Mouse (Mus musculus): Measurements from ENCODE around the gene Duxbl1. TPM values are rescaled to one million over a fixed set of nuclear protein-coding genes. Genes with fewer than 3 reads are reported as not detected.
"Not testable (repeated sequence)": the region's sequence is repeated elsewhere in the genome, so short reads cannot be mapped to it uniquely, and the experiment has no call there.

The Duxbl1 gene
- not detected for polyA plus RNA-seq (2012; fragmentation: generic; extraction: Trizol)

- not testable (repeated sequence) for H3ac ChIP-seq (ENCODE audit: control insufficient read depth, insufficient read length); H3K27me3 ChIP-seq (ENCODE audit: control insufficient read depth, insufficient read depth, insufficient read length); H3K36me3 ChIP-seq (ENCODE audit: control insufficient read depth, insufficient read depth); H3K4me3 ChIP-seq; H3K4me2 ChIP-seq (ENCODE audit: low read depth); H3K79me2 ChIP-seq (ENCODE audit: control insufficient read depth, insufficient read depth)
Measured at GRCm38 (mm10) chr14:25978371-25979241, at the start of gene Duxbl1. Duxbl1 (plus strand) TSS chr14:25978577.

GRCm38 (mm10) chr14:25936867-25937630 lies 41.3 kb upstream of the Duxbl1 start:
- H3K4me2 ChIP-seq (ENCODE audit: low read depth); H3K4me3 ChIP-seq; H3K79me2 ChIP-seq (ENCODE audit: control insufficient read depth, insufficient read depth); H3ac ChIP-seq (ENCODE audit: control insufficient read depth, insufficient read length); H3K27me3 ChIP-seq (ENCODE audit: control insufficient read depth, insufficient read depth, insufficient read length); H3K36me3 ChIP-seq (ENCODE audit: control insufficient read depth, insufficient read depth): not testable (repeated sequence)

- H3K4me3 ChIP-seq; H3K79me2 ChIP-seq (ENCODE audit: control insufficient read depth, insufficient read depth); H3K27me3 ChIP-seq (ENCODE audit: control insufficient read depth, insufficient read depth, insufficient read length); H3K4me2 ChIP-seq (ENCODE audit: low read depth); H3K36me3 ChIP-seq (ENCODE audit: control insufficient read depth, insufficient read depth); H3ac ChIP-seq (ENCODE audit: control insufficient read depth, insufficient read length): not testable (repeated sequence)
Measured at GRCm38 (mm10) chr14:25938004-25938403, 40.4 kb upstream of the Duxbl1 start, which contains the start of gene Cphx1. Cphx1 (plus strand) TSS chr14:25938304.

DNA sequence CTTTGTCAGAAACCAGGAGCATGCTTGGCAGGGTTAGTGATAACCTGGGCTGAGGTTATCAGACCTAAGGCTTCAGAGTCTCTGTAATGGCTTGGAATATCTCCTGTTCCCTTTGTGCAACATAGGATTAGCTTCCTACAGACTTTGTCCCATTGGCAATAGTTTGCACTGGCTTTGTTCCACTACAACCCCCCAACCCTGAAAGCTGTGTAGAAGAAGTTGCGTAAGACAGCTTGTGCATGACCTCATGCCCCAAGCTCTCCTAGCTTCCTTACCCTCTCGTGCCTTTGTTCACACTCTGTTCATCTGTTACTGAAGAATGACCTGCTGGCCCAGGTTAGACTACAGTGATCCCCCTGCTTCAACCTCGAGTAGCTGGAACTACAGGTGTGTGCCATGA lies 20.5 kb upstream of the Duxbl1 start:
- not testable (repeated sequence) for H3K36me3 ChIP-seq (ENCODE audit: control insufficient read depth, insufficient read depth); H3ac ChIP-seq (ENCODE audit: control insufficient read depth, insufficient read length); H3K4me3 ChIP-seq; H3K4me2 ChIP-seq (ENCODE audit: low read depth); H3K79me2 ChIP-seq (ENCODE audit: control insufficient read depth, insufficient read depth); H3K27me3 ChIP-seq (ENCODE audit: control insufficient read depth, insufficient read depth, insufficient read length)

GRCm38 (mm10) chr14:25979242-25979941 lies 1.0 kb downstream of the Duxbl1 start:
- not testable (repeated sequence) for H3K36me3 ChIP-seq (ENCODE audit: control insufficient read depth, insufficient read depth); H3K4me3 ChIP-seq; H3ac ChIP-seq (ENCODE audit: control insufficient read depth, insufficient read length); H3K79me2 ChIP-seq (ENCODE audit: control insufficient read depth, insufficient read depth); H3K4me2 ChIP-seq (ENCODE audit: low read depth); H3K27me3 ChIP-seq (ENCODE audit: control insufficient read depth, insufficient read depth, insufficient read length)

DNA sequence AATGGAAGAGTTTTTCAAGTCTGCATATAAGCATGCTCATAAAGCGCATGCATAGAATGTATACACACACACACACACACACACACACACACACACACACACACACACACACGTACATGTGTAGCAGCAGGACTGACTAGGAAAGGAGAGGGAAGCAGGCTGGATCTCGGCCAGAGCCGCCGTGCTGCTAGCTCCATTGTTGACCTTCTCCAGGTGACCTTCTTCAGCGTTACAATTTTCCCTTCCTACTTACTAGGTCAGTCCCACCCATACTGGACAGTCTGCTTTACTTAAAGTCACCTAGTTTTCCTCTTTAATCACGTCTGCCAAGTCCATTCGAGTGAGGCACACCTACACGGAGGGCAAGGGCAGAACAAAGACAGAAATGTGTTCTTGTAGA lies 3.5 kb downstream of the Duxbl1 start:
- not testable (repeated sequence) for H3K36me3 ChIP-seq (ENCODE audit: control insufficient read depth, insufficient read depth); H3K4me2 ChIP-seq (ENCODE audit: low read depth); H3ac ChIP-seq (ENCODE audit: control insufficient read depth, insufficient read length); H3K79me2 ChIP-seq (ENCODE audit: control insufficient read depth, insufficient read depth); H3K4me3 ChIP-seq; H3K27me3 ChIP-seq (ENCODE audit: control insufficient read depth, insufficient read depth, insufficient read length)

DNA sequence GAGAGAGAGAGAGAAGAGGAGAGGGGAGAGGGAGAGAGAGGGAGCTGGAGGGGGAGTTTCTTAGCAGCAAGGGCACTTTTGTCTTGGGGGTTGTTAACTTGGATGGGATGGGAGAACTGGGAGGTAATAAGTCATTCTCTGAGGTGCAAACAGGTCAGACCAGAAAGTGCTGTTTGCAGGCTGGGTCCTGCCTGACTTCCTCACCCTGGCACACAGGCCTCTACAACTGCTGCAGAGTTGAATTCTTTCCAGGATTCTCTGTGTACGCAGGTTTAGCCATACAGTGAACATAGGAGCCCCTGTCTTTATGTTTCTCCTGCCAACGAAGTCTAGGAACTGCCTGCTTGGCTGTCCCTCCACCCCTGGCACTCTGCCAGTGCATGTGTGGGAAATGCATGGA lies 29.1 kb downstream of the Duxbl1 start:
- H3ac ChIP-seq (ENCODE audit: control insufficient read depth, insufficient read length); H3K4me3 ChIP-seq; H3K27me3 ChIP-seq (ENCODE audit: control insufficient read depth, insufficient read depth, insufficient read length); H3K79me2 ChIP-seq (ENCODE audit: control insufficient read depth, insufficient read depth); H3K36me3 ChIP-seq (ENCODE audit: control insufficient read depth, insufficient read depth); H3K4me2 ChIP-seq (ENCODE audit: low read depth): not testable (repeated sequence)

DNA sequence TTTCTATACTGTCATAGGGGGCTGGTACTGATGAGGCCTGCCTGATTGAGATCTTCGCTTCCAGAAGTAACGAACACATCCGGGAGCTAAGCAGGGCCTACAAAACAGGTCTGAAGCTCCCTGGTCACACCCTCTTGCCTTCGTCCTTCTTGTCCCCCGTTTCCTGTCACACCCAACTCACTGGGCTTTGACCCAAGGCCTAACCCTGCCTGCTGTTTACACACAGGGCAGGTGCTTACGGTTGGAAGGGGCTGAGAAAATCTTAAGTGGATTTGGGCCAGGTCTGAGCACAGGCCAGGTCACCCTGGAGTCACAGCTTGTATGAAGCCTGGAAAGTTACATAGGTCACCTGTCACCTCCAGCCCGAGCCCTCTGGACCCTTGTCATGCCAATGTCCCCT lies 38.0 kb downstream of the Duxbl1 start:
- not testable (repeated sequence) for H3K27me3 ChIP-seq (ENCODE audit: control insufficient read depth, insufficient read depth, insufficient read length); H3K4me3 ChIP-seq; H3K36me3 ChIP-seq (ENCODE audit: control insufficient read depth, insufficient read depth); H3K4me2 ChIP-seq (ENCODE audit: low read depth); H3ac ChIP-seq (ENCODE audit: control insufficient read depth, insufficient read length); H3K79me2 ChIP-seq (ENCODE audit: control insufficient read depth, insufficient read depth)

DNA sequence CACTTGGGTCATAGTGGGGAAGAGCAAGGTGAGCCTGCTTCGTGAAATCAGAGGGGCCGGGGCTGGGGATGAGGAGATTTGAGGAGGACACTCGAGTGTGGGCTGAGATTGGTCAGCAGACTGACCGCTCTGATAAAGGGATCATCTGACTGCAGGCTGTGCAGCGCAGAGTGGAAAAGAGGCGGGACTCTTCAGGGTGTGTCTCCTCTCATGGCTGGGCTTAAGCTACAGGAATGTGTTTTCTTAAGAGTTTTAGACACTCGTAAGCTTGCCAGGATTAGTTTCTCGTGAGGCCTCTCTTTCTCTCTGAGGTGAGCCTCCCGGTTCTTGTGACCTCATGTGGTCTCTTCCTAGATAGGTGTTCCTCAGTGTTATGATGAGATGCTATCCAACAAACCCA lies 43.2 kb downstream of the Duxbl1 start:
- H3K27me3 ChIP-seq (ENCODE audit: control insufficient read depth, insufficient read depth, insufficient read length); H3K79me2 ChIP-seq (ENCODE audit: control insufficient read depth, insufficient read depth); H3ac ChIP-seq (ENCODE audit: control insufficient read depth, insufficient read length); H3K36me3 ChIP-seq (ENCODE audit: control insufficient read depth, insufficient read depth); H3K4me2 ChIP-seq (ENCODE audit: low read depth); H3K4me3 ChIP-seq: not testable (repeated sequence)

DNA sequence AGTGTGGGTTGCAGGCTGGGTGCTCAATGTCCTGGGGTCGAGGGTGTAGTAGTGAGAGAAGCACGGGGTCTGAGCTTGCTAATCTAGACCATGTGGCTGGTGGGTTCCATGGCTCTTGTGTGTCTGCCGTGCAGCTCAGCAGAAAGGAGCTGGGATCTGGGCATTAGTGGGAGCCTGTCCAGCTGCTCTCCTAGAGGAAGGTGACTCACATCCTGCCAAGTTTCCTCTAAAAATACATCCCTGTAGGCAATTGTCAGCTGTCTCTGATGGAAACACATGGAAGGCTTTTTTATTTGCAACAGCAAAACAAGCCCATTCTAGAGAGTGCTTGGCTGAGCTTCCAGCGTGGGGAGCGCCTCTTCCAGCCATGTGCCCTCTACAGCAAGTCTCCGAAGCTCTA lies 44.5 kb downstream of the Duxbl1 start:
- H3K36me3 ChIP-seq (ENCODE audit: control insufficient read depth, insufficient read depth); H3ac ChIP-seq (ENCODE audit: control insufficient read depth, insufficient read length); H3K4me3 ChIP-seq; H3K27me3 ChIP-seq (ENCODE audit: control insufficient read depth, insufficient read depth, insufficient read length); H3K4me2 ChIP-seq (ENCODE audit: low read depth); H3K79me2 ChIP-seq (ENCODE audit: control insufficient read depth, insufficient read depth): not testable (repeated sequence)

DNA sequence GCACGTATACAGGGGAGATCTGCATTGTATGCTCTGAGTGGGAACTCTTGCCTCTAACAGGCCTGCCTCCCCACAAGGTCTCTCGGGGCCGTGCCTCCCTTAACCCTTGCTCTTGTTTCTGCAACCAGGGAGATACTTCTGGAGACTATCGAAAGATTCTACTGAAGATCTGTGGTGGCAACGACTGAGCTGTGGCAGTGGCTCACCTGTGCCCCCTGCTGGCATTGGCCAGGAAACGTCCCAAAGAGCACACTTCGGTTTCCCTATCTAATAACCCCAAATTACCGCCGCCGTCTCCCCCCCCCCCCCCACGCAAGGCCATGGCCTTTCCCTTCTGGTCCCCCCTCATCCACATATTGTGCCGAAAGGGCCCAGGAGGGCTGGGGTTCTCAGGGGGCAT lies 47.3 kb downstream of the Duxbl1 start:
- not testable (repeated sequence) for H3K4me2 ChIP-seq (ENCODE audit: low read depth); H3K79me2 ChIP-seq (ENCODE audit: control insufficient read depth, insufficient read depth); H3ac ChIP-seq (ENCODE audit: control insufficient read depth, insufficient read length)

DNA sequence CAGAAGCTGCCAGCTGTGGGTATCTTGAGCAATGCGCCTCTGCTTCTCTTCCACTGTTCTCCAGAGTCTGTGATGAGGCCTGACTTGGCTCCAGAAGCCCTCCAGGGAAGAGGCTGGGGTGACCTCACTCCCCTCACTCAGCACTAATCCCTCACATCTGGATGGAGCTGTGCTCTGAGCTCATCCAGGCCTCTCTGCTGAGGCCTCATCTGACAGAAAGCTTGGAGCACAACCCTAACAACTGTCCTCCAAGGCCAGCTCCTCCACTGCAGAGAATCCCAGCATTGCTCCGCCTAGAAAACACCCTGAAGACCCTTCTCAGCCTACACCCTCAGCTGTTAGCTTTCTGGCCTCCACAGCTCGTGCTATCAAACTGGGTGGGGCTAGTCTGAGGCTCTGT lies 56.0 kb downstream of the Duxbl1 start:
- not testable (repeated sequence) for H3K27me3 ChIP-seq (ENCODE audit: control insufficient read depth, insufficient read depth, insufficient read length); H3K4me3 ChIP-seq; H3K36me3 ChIP-seq (ENCODE audit: control insufficient read depth, insufficient read depth); H3K79me2 ChIP-seq (ENCODE audit: control insufficient read depth, insufficient read depth); H3ac ChIP-seq (ENCODE audit: control insufficient read depth, insufficient read length); H3K4me2 ChIP-seq (ENCODE audit: low read depth)

More for the DNA sequence above, 47.3 kb downstream of the Duxbl1 start:
- not testable (repeated sequence) for H3K4me3 ChIP-seq; H3K27me3 ChIP-seq (ENCODE audit: control insufficient read depth, insufficient read depth, insufficient read length); H3K36me3 ChIP-seq (ENCODE audit: control insufficient read depth, insufficient read depth)
